Mouse (Mus musculus) fat pad, adult 2 months (tissue): ENCODE results near the gene 2200002D01Rik.
A peak's percentile ranks its signal among the peaks of the same experiment; 100 is the strongest.
"Not testable (repeated sequence)": the region's sequence is repeated elsewhere in the genome, so short reads cannot be mapped to it uniquely, and the experiment has no call there.

Experiments used
- DNase-seq: peaks from one replicate; pipeline ENCODE4 v3.0.0-alpha.2; 2011; ENCODE audit warnings: low read depth, low spot score; ENCODE audit errors: extremely low read depth

2200002D01Rik gene

GRCm38 (mm10) chr7:29238019-29238967 is 10.0 kb downstream of the 2200002D01Rik start, which contains the start of gene Yif1b:
Gene Yif1b, plus strand, starts transcription at chr7:29238329.
- DNase-seq, result peak; percentile 89

- DNase-seq, result not testable (repeated sequence)
These were observed 10.7 kb downstream of the 2200002D01Rik start for GRCm38 (mm10) chr7:29237596-29237995.

GRCm38 (mm10) chr7:29236593-29236992 is 11.7 kb downstream of the 2200002D01Rik start:
- no peak for DNase-seq

GRCm38 (mm10) chr7:29234661-29235060 is 13.6 kb downstream of the 2200002D01Rik start:
- DNase-seq, result no peak

GRCm38 (mm10) chr7:29233745-29234144 is 14.5 kb downstream of the 2200002D01Rik start:
- DNase-seq, result no peak

GRCm38 (mm10) chr7:29232247-29233013 is 15.8 kb downstream of the 2200002D01Rik start, which contains the start of gene Kcnk6:
Gene Kcnk6, minus strand, starts transcription at chr7:29232515.
- DNase-seq, result no peak

- DNase-seq, result no peak
These were observed 16.7 kb downstream of the 2200002D01Rik start for GRCm38 (mm10) chr7:29231517-29231916.

GRCm38 (mm10) chr7:29230560-29230959 is 17.7 kb downstream of the 2200002D01Rik start:
- DNase-seq, result no peak

GRCm38 (mm10) chr7:29228202-29228601 is 20.1 kb downstream of the 2200002D01Rik start:
- DNase-seq, result no peak

- DNase-seq, result no peak
These were observed 22.7 kb downstream of the 2200002D01Rik start for GRCm38 (mm10) chr7:29225520-29225919.

- DNase-seq, result no peak
These were observed 23.4 kb downstream of the 2200002D01Rik start for GRCm38 (mm10) chr7:29224756-29225394.

GRCm38 (mm10) chr7:29214846-29215245 is 33.4 kb downstream of the 2200002D01Rik start:
- DNase-seq, result no peak

GRCm38 (mm10) chr7:29214236-29214635 is 34.0 kb downstream of the 2200002D01Rik start:
- DNase-seq, result no peak

GRCm38 (mm10) chr7:29213675-29214082 is 34.6 kb downstream of the 2200002D01Rik start, which contains the start of gene Catsperg1:
Gene Catsperg1, minus strand, starts transcription at chr7:29214035.
- DNase-seq, result no peak

- not testable (repeated sequence) for DNase-seq
These were observed 35.3 kb downstream of the 2200002D01Rik start for GRCm38 (mm10) chr7:29212775-29213560.

- DNase-seq, result no peak
These were observed 36.0 kb downstream of the 2200002D01Rik start for GRCm38 (mm10) chr7:29212199-29212765.

GRCm38 (mm10) chr7:29211415-29212198 is 36.7 kb downstream of the 2200002D01Rik start:
- peak; percentile 98 for DNase-seq

- DNase-seq, result not testable (repeated sequence)
These were observed 37.3 kb downstream of the 2200002D01Rik start for GRCm38 (mm10) chr7:29211013-29211412.

GRCm38 (mm10) chr7:29202577-29202976 is 45.7 kb downstream of the 2200002D01Rik start:
- DNase-seq, result no peak
